Mouse (Mus musculus): ENCODE measurements around the gene Pet100.

GRCm38 (mm10) chr8:3600401-3600800 lies 20.9 kb upstream of the Pet100 start:
- TF ChIP-seq HCFC1 (IDR thresholded peaks at IDR 0.05; ENCODE audit: borderline replicate concordance, insufficient read depth, low read length) (no peak), CHD2 (IDR thresholded peaks at IDR 0.05; ENCODE audit: low read depth, low read length) (no peak), MAFK (IDR thresholded peaks at IDR 0.05; ENCODE audit: insufficient read depth, low read depth, low read length) (no peak)

Measured in ES-E14 (cell line).